Mouse (Mus musculus): ENCODE measurements around the gene Lrmp.
A peak's percentile ranks its signal among the peaks of the same experiment; 100 is the strongest.
"Not testable (repeated sequence)": the region's sequence is repeated elsewhere in the genome, so short reads cannot be mapped to it uniquely, and the experiment has no call there.

The Lrmp gene

GRCm38 (mm10) chr6:145115476-145116097 lies at the start of gene Lrmp:
Gene Lrmp (plus strand): TSS chr6:145115653.
- no peak for ATAC-seq (ENCODE audit: insufficient number of reproducible peaks, low FRiP score, low TSS enrichment)

- no peak for ATAC-seq (ENCODE audit: insufficient number of reproducible peaks, low FRiP score, low TSS enrichment)
Measured at GRCm38 (mm10) chr6:145066416-145066815, 49.0 kb upstream of the Lrmp start.

GRCm38 (mm10) chr6:145067679-145068078 lies 47.8 kb upstream of the Lrmp start:
- ATAC-seq (ENCODE audit: insufficient number of reproducible peaks, low FRiP score, low TSS enrichment), result no peak

DNA sequence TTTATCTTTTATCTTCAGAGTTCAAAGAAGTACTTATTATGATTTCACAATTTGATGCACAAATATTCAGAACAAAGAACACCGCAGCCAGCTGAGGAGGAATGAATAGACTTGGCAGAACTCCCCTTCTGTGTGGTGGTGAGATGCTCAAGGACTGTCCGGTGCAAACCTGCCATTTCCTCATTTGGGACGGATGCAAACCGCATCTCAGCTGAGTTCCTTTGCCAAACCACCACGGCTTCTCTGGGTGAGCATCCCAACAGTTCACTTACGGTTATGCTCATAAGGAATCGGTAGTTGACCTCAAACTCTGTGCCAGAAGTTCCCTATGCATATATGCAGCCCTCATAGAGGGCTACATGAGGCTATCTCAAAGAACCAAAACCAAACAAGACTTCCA lies 46.1 kb upstream of the Lrmp start:
- no peak for ATAC-seq (ENCODE audit: insufficient number of reproducible peaks, low FRiP score, low TSS enrichment)

GRCm38 (mm10) chr6:145069921-145070320 lies 45.5 kb upstream of the Lrmp start:
- no peak for ATAC-seq (ENCODE audit: insufficient number of reproducible peaks, low FRiP score, low TSS enrichment)

DNA sequence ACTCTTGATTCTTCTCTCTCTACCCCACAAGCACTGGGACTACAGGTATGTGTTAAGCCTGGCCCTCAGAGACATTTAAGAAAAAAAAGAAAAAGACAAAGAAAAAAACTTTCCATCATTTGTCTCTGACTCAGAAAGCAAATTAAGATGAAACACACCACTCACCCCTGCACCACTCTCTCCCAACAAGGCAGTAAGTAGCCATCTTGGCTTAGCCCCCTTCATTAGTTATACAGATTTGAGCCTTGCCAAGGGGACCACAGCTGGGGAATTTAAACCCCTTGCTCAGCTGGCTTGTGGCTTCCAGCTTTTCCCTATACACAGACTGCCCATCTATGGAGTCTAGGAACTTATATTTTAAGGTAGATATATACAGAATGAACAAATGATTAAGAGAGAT lies 41.0 kb upstream of the Lrmp start:
- ATAC-seq (ENCODE audit: insufficient number of reproducible peaks, low FRiP score, low TSS enrichment), result no peak

DNA sequence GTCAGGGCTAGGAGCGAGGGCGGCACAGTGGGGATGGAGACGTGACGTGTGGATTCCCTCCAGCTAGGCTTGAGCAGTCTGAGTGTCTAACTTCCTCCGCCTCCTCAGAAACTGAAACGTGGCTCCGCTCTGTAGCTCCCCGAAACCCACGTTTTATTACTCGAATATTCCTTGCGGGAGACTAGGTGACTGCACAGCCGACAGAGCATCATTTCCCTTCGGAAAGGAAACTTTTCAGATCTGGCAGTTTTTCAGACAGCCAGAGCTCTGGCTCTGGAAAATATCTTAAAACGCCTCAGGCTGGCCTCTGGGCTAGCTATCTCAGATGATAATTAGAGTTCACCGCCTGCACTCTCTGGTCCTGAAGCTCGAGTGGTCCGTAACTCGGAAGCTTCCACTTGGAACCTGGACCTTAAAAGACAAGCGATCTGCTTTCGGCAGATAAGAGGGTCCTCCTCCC lies 40.3 kb upstream of the Lrmp start:
- ATAC-seq (ENCODE audit: insufficient number of reproducible peaks, low FRiP score, low TSS enrichment), result 0 out of 2 replicates have a peak, but pooled peaks have one; percentile 52

DNA sequence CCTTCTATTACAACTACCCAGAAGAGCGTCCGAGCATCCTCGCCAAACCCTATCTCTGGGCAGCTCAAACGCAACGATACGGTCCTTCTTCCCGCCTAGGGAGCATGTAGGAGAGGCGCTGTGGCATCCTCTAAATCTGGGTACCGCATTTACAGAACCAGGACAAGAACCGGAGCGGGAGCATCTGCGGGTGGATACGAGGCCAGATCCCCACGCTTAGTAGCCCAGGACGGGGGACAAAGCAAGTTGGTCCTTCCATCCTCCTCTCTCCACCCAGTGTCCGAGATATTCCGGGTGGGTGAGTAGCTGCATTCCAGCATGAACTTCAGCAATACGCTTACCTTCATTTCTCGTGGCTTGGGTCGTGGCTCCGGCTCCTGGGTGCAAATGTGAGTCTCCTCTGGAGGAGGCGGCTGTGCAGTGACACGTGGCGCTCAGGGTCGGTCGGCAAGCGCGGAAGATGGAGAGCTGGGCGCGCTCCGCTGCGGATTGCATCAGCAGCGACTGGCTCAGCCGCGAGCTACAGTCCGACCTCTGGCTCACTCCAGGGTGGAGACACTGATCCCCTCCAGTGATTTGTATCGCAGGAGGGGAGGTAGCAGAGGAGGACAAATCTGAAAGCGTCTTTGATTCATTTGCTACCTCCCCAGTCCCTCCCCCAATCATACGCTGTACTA lies 39.8 kb upstream of the Lrmp start, which contains the start of gene Bcat1:
Gene Bcat1 (minus strand): TSS at position 637 of the 677 bp plus-strand sequence.
- peak; percentile 37 for ATAC-seq (ENCODE audit: insufficient number of reproducible peaks, low FRiP score, low TSS enrichment)

GRCm38 (mm10) chr6:145076286-145076685 lies 39.2 kb upstream of the Lrmp start:
- no peak for ATAC-seq (ENCODE audit: insufficient number of reproducible peaks, low FRiP score, low TSS enrichment)

DNA sequence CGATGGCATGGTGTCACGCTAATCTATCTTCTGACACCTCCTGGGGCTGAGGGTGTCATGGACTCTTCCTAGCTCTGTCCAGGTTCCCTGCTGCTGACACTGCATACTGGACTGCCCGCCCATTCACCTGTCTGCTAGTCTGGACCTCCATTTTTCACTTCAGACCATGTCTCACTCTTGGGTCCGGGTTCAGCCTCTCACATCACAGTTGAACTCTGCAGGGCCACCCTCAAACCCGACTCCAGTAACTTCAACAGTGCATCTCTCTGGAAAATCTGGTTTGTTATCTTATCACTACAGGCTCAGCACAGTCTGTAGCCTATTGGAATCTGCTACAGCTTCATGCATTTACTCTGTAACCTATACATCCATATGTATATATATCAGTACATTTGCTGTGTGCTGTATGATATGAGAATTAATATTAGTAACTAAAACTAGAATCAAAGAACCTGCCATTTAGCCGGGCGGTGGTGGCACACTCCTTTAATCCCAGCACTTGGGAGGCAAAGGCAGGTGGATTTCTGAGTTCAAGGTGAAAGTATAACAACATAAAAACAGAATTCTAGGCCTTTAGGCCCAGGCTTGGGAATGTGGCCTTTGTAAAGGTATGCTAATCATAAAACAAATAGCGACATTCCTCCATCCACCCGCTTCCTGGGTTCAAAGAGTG lies 36.2 kb upstream of the Lrmp start:
- no peak for ATAC-seq (ENCODE audit: insufficient number of reproducible peaks, low FRiP score, low TSS enrichment)

- no peak for ATAC-seq (ENCODE audit: insufficient number of reproducible peaks, low FRiP score, low TSS enrichment)
Measured at GRCm38 (mm10) chr6:145081721-145082120, 33.7 kb upstream of the Lrmp start.

- no peak for ATAC-seq (ENCODE audit: insufficient number of reproducible peaks, low FRiP score, low TSS enrichment)
Measured at GRCm38 (mm10) chr6:145084343-145085117, 30.9 kb upstream of the Lrmp start.

DNA sequence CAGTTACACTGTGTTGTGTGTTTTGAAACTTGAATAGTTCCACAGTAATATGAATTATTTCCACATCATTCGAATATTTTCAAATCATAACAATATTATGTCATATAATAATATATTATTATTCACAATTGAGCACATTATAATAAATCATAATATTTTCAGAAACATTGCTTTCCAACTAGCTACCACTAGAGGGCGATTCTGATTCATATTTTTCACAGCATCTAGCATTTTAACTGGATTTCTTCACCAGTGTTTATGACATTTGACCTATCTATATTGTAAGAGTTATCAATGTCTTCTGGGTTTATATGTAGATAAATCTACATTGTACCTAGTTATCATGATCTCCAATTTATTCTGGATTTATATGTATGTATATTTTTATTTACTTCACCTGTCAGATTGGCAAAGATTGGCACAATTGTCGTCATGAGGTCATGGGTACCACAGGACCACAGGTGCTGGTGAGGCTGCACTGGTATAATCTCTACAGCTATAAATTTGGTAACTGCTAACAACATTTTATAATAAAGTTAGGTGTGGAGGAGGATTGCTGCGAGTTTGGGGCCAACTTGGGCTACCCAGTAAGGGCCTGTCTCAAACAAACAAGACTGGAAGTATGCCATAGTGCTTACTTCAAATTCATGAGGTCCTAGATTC lies 26.9 kb upstream of the Lrmp start:
- no peak for ATAC-seq (ENCODE audit: insufficient number of reproducible peaks, low FRiP score, low TSS enrichment)

DNA sequence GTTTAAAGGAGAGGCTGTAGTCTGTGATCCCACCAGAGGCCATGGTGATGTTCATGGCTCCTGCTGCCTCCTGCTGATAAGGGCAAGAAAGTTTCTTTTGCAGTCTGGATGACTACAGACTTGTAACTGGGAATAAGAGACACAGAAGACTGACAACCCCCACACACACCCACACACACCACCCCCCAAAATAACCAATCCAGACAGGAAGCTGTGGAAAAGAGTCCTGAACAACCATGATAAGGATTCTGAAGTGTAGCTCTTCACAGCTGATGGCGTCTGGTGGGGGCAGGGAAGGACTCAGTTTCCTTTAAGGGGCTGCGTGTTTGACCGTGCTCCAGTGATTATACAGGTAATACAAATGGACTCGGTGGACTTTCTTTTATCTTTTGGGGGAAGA lies 26.1 kb upstream of the Lrmp start:
- no peak for ATAC-seq (ENCODE audit: insufficient number of reproducible peaks, low FRiP score, low TSS enrichment)

DNA sequence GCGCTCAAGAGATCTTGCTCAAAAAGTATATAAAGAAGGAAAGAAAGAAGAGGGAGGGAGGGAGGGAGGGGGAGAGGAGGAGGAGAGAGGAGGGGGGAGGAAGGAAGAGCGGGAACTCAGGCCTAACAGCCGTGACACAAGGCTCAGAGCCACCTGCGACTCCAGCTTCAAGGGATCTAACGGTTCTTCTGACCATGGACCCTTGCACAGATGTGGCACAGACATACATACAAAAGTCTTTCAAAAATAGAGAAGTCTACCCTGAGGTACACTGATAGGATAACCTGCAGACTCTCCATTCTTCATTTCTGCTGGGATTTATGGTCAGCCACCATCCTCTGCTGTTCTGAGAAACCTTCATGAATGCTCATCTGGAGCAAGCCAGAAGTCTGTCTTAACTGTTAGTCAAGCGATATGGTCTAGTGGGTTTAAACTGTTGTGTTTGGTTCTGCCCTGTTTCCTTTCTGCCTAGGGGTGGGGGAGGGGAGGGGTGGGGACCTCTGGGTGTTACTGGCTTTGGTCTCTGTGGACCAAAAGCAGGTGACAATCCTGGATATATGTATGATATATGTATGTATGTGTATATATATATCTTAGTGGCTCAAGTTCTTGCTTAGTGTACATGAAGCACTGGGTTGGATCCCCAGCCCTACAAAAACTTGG lies 25.1 kb upstream of the Lrmp start:
- ATAC-seq (ENCODE audit: insufficient number of reproducible peaks, low FRiP score, low TSS enrichment), result no peak

DNA sequence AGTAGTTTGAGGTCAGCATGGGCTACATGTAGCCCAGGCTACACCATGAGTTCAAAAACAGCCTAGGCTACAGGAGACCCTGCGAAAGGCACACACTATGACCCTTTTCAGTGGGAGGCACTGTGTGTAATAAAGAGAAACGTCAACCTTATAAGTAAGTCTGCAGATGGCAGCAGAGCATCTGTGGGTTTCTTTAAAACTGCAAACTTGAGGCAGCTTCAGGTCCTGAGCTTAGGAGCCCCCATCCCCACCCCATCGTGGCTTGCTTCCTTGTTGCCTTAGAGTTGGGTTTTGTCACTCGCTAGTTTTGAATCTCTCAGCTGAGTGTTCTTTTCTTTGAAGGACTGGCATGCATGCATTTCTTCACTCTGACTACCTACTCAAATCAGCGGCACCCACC lies 24.5 kb upstream of the Lrmp start:
- ATAC-seq (ENCODE audit: insufficient number of reproducible peaks, low FRiP score, low TSS enrichment), result no peak

DNA sequence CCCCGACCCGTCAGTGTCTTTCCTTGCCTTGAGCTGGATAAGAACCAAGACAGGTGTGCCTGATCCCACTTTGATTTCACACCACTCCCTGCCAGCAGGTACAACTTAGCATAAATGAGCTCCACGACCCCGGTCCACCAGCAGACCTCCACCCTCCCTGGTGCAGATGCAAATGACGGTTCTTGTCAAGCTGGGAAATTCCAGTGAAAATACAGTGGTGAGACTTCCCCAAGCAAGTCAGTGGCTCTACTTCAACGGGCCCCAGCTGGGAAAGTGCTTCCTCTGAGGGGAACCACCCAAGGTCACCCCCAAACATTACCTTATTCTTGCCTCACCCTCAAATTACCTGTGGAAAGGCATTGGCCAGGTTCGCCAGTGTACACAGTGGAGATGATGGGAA lies 23.5 kb upstream of the Lrmp start:
- no peak for ATAC-seq (ENCODE audit: insufficient number of reproducible peaks, low FRiP score, low TSS enrichment)

- not testable (repeated sequence) for ATAC-seq (ENCODE audit: insufficient number of reproducible peaks, low FRiP score, low TSS enrichment)
Measured at GRCm38 (mm10) chr6:145093038-145093622, 22.3 kb upstream of the Lrmp start.

DNA sequence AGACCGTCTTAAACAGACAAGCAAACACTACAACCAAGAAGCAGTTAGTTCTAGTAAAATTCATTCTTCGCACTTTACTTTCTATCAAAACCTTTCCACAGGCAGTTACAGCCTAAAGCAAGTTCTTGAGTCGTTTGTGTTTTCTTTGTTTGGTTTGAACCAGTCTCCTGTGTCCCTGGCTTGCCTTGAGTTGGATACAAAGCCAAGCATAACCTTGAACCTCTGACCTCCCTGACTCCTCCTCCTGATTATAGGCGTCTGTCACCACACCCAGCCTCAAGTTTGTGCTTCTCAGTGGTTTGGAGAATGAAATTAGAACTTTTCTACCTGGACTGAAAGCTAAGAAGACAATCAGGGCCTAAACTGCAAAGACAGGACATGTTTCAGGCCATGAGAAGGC lies 21.0 kb upstream of the Lrmp start:
- ATAC-seq (ENCODE audit: insufficient number of reproducible peaks, low FRiP score, low TSS enrichment), result no peak

Measured in cerebellum, adult (tissue).